9 mouse cellular contexts compared by ENCODE assay signal in the genomic region with DNA sequence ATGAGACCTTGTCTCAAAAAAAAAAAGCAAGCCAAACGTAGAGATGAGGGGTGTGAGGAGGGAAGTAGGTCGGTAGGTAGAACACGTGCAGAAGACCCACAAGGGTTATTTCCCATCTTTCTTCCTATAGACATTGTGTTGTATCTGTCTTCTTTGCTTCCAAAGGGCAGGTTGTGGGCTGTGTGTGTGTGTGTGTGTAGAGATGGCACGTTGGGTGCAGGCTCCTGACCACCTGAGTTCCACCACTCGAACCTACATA. TPM values are rescaled to one million over a fixed set of nuclear protein-coding genes. Genes with fewer than 3 reads are reported as not detected.
DNase-seq lines count a peak whose midpoint lies in the region; ATAC-seq and TF ChIP-seq lines count a peak whose summit lies in the region.
"Had no signal": no experiment of that assay in that cellular context is flagged by ENCODE, and none has a peak within 500 bp of the region (broad histone marks: within the 10 kb centered on the region; RNA-seq: fewer than 3 reads in every experiment).

No protein-coding gene starts in this region.

- no peaks in the 10 kb centered on the region for H3K27me3 ChIP-seq in kidney, embryonic 14.5 days (ENCODE audit: control insufficient read depth, insufficient read depth, low read length)
- H3K27me3 ChIP-seq in G1E (ENCODE audit: insufficient read depth, low read length): no peaks in the 10 kb centered on the region
- H3K27me3 ChIP-seq in embryonic facial prominence, embryonic 15.5 days: no peaks in the 10 kb centered on the region
- no peaks in the 10 kb centered on the region for H3K27me3 ChIP-seq in midbrain, embryonic 13.5 days
- no peaks in the 10 kb centered on the region for H3K27me3 ChIP-seq in thymus, adult 2 months (ENCODE audit: control insufficient read depth, insufficient read depth, low read length)

- H3K4me1 ChIP-seq in kidney, embryonic 14.5 days (ENCODE audit: control insufficient read depth, insufficient read depth, low read length): peaks cover 10% of the 10 kb centered on the region
- H3K4me1 ChIP-seq in G1E (ENCODE audit: insufficient read depth, low read depth, low read length): peaks cover 54% of the 10 kb centered on the region
- H3K4me1 ChIP-seq in embryonic facial prominence, embryonic 15.5 days: peaks cover 24% of the 10 kb centered on the region
- peaks cover 27% of the 10 kb centered on the region for H3K4me1 ChIP-seq in midbrain, embryonic 13.5 days (replicated peaks)
- peaks cover 5% of the 10 kb centered on the region for H3K4me1 ChIP-seq in thymus, adult 2 months (replicated peaks; ENCODE audit: control insufficient read depth, insufficient read depth, low read length)

- ATAC-seq in kidney, embryonic 14.5 days (ENCODE audit: low FRiP score, low TSS enrichment): no peak
- ATAC-seq in G1E (ENCODE audit: extremely low read depth, insufficient number of reproducible peaks, low FRiP score, poor library complexity, severe bottlenecking): no peak
- no peak for ATAC-seq in embryonic facial prominence, embryonic 15.5 days (ENCODE audit: insufficient number of reproducible peaks, low FRiP score, low TSS enrichment, low read depth)
- no peak for ATAC-seq in midbrain, embryonic 13.5 days

- no peak overlapping the region for H3K9ac ChIP-seq in kidney, embryonic 14.5 days (ENCODE audit: low read depth, low read length)
- H3K9ac ChIP-seq in embryonic facial prominence, embryonic 15.5 days: no peak overlapping the region
- H3K9ac ChIP-seq in midbrain, embryonic 13.5 days (replicated peaks): no peak overlapping the region

- peaks cover 2% of the 10 kb centered on the region; the same call in 1 of the 2 replicates for H3K36me3 ChIP-seq in kidney, embryonic 14.5 days (ENCODE audit: control insufficient read depth, insufficient read depth, low read length)
- peaks cover 25% of the 10 kb centered on the region for H3K36me3 ChIP-seq in G1E (replicated peaks)
- H3K36me3 ChIP-seq in embryonic facial prominence, embryonic 15.5 days: no peaks in the 10 kb centered on the region
- H3K36me3 ChIP-seq in midbrain, embryonic 13.5 days: no peaks in the 10 kb centered on the region
- no peaks in the 10 kb centered on the region for H3K36me3 ChIP-seq in thymus, adult 2 months (ENCODE audit: control insufficient read depth, insufficient read depth, low read length)

- no peak for DNase-seq in kidney, postnatal 10 days
- no peak for DNase-seq in G1E (ENCODE audit: low spot score)
- DNase-seq in thymus, adult 2 months: no peak
- no peak for DNase-seq in spleen, postnatal 36 days (ENCODE audit: low spot score in 2 of 2)
- no peak for DNase-seq in urinary bladder, postnatal 10 days (ENCODE audit: low spot score)
- DNase-seq: thymus, postnatal 36 days had no signal

- no peak overlapping the region for H3K4me2 ChIP-seq in kidney, embryonic 14.5 days (replicated peaks; ENCODE audit: low read depth, low read length)
- H3K4me2 ChIP-seq in embryonic facial prominence, embryonic 15.5 days (replicated peaks): peak overlapping the region; percentile 60; the same call in 1 of the 2 replicates
- peak overlapping the region; percentile 57 for H3K4me2 ChIP-seq in midbrain, embryonic 13.5 days (replicated peaks)

- TF ChIP-seq CTCF in G1E (IDR thresholded peaks at IDR 0.05; ENCODE audit: low read depth, low read length): no peak
- no peak for TF ChIP-seq CTCF in thymus, adult 2 months (IDR thresholded peaks at IDR 0.05; ENCODE audit: borderline replicate concordance, control insufficient read depth, extremely low read depth, insufficient read depth, low read length, poor library complexity)

- WGBS in kidney, embryonic 14.5 days: 84% methylated on average over 5 of the region's 5 CpGs
- 70% methylated on average over 5 of the region's 5 CpGs for WGBS in embryonic facial prominence, embryonic 15.5 days
- 88% methylated on average over 5 of the region's 5 CpGs for WGBS in midbrain, embryonic 13.5 days
- 20% methylated on average over 5 of the region's 5 CpGs for WGBS in thymus, adult 2 months

- no peaks in the 10 kb centered on the region for H3K9me3 ChIP-seq in kidney, embryonic 14.5 days (ENCODE audit: control insufficient read depth, low read length)
- no peaks in the 10 kb centered on the region for H3K9me3 ChIP-seq in G1E (replicated peaks)
- H3K9me3 ChIP-seq in embryonic facial prominence, embryonic 15.5 days (replicated peaks): no peaks in the 10 kb centered on the region
- H3K9me3 ChIP-seq in midbrain, embryonic 13.5 days: no peaks in the 10 kb centered on the region

- peak overlapping the region; percentile 83; the same call in 1 of the 2 replicates for H3K4me3 ChIP-seq in kidney, embryonic 14.5 days (ENCODE audit: low read length)
- H3K4me3 ChIP-seq in G1E (ENCODE audit: low read depth, low read length): peak overlapping the region; percentile 75; the same call in 1 of the 2 replicates
- H3K4me3 ChIP-seq in embryonic facial prominence, embryonic 15.5 days (replicated peaks): peak overlapping the region; percentile 70; the same call in 1 of the 2 replicates
- H3K4me3 ChIP-seq in midbrain, embryonic 13.5 days (replicated peaks): peak overlapping the region; percentile 84; the same call in 1 of the 2 replicates
- no peak overlapping the region for H3K4me3 ChIP-seq in thymus, adult 2 months (ENCODE audit: control insufficient read depth, insufficient read depth, low read length)

- no peak for TF ChIP-seq POLR2A in thymus, adult 2 months (IDR thresholded peaks at IDR 0.05; ENCODE audit: control insufficient read depth, extremely low read depth, insufficient read depth, low read length, poor library complexity)

- peak overlapping the region; percentile 77; the same call in 1 of the 2 replicates for H3K27ac ChIP-seq in kidney, embryonic 14.5 days (ENCODE audit: low read depth, low read length)
- H3K27ac ChIP-seq in embryonic facial prominence, embryonic 15.5 days (replicated peaks): peak overlapping the region; percentile 94; the same call in 1 of the 2 replicates
- no peak overlapping the region for H3K27ac ChIP-seq in midbrain, embryonic 13.5 days
- H3K27ac ChIP-seq in thymus, adult 2 months (ENCODE audit: control insufficient read depth, insufficient read depth, low read length): no peak overlapping the region; the same call in 1 of the 2 replicates

RNA-seq across cellular contexts. Expression of gene Gmeb1, which starts 0.9 kb away (rescaled TPM):
- 29.7 and 41.0 TPM in 2 replicates for polyA plus RNA-seq in kidney, embryonic 14.5 days (2014; fragmentation: Nextera tagmentation; extraction: Ambion mirVana)
- total RNA-seq in G1E (2014; fragmentation: Nextera tagmentation) (16.8 and 25.4 TPM in 2 replicates), G1E (2017) (16.1 and 16.5 TPM in 2 replicates)
- polyA plus RNA-seq in G1E (2012): 13.5 and 19.2 TPM in 2 replicates
- 37.5 and 37.8 TPM in 2 replicates for polyA plus RNA-seq in embryonic facial prominence, embryonic 15.5 days (2015; fragmentation: Nextera tagmentation; extraction: Ambion mirVana)
- polyA plus RNA-seq in midbrain, embryonic 13.5 days (2015; fragmentation: Nextera tagmentation; extraction: Ambion mirVana): 49.4 and 50.3 TPM in 2 replicates
- polyA plus RNA-seq in thymus, adult 2 months (2012; rRNA removed): 47.5 and 49.6 TPM in 2 replicates

RNA-seq across cellular contexts. Expression of gene Taf12, which starts 11.9 kb away (rescaled TPM):
- polyA plus RNA-seq in kidney, embryonic 14.5 days (2014; fragmentation: Nextera tagmentation; extraction: Ambion mirVana): 42.7 and 46.6 TPM in 2 replicates
- total RNA-seq in G1E (2014; fragmentation: Nextera tagmentation): 52.8 and 64.5 TPM in 2 replicates
- total RNA-seq in G1E (2017): 48.7 and 63.3 TPM in 2 replicates
- polyA plus RNA-seq in G1E (2012): 15.9 and 16.8 TPM in 2 replicates
- 44.4 and 48.8 TPM in 2 replicates for polyA plus RNA-seq in embryonic facial prominence, embryonic 15.5 days (2015; fragmentation: Nextera tagmentation; extraction: Ambion mirVana)
- polyA plus RNA-seq in midbrain, embryonic 13.5 days (2015; fragmentation: Nextera tagmentation; extraction: Ambion mirVana): 53.6 and 54.1 TPM in 2 replicates
- 13.7 and 17.2 TPM in 2 replicates for polyA plus RNA-seq in thymus, adult 2 months (2012; rRNA removed)

RNA-seq across cellular contexts. Expression of gene Rab42, which starts 40.9 kb away (rescaled TPM):
- polyA plus RNA-seq in kidney, embryonic 14.5 days (2014; fragmentation: Nextera tagmentation; extraction: Ambion mirVana): 2.4 and 3.5 TPM in 2 replicates
- total RNA-seq in G1E (2014; fragmentation: Nextera tagmentation): 1.4 TPM in 1 of 2 replicates, not detected in the other
- total RNA-seq in G1E (2017): 0.52 TPM in 1 of 2 replicates, not detected in the other
- polyA plus RNA-seq in G1E (2012): 0.95 and 1.0 TPM in 2 replicates
- 2.4 and 3.4 TPM in 2 replicates for polyA plus RNA-seq in embryonic facial prominence, embryonic 15.5 days (2015; fragmentation: Nextera tagmentation; extraction: Ambion mirVana)
- polyA plus RNA-seq in midbrain, embryonic 13.5 days (2015; fragmentation: Nextera tagmentation; extraction: Ambion mirVana): 0.58 and 0.92 TPM in 2 replicates
- 6.2 and 6.8 TPM in 2 replicates for polyA plus RNA-seq in thymus, adult 2 months (2012; rRNA removed)

RNA-seq across cellular contexts. Expression of gene Ythdf2, which starts 50.2 kb away (rescaled TPM):
- 104 and 133 TPM in 2 replicates for polyA plus RNA-seq in kidney, embryonic 14.5 days (2014; fragmentation: Nextera tagmentation; extraction: Ambion mirVana)
- total RNA-seq in G1E (2014; fragmentation: Nextera tagmentation) (70.3 and 81.7 TPM in 2 replicates), G1E (2017) (70.8 and 84.3 TPM in 2 replicates)
- polyA plus RNA-seq in G1E (2012): 65.2 and 74.7 TPM in 2 replicates
- polyA plus RNA-seq in embryonic facial prominence, embryonic 15.5 days (2015; fragmentation: Nextera tagmentation; extraction: Ambion mirVana): 95.3 and 95.7 TPM in 2 replicates
- 146 and 149 TPM in 2 replicates for polyA plus RNA-seq in midbrain, embryonic 13.5 days (2015; fragmentation: Nextera tagmentation; extraction: Ambion mirVana)
- 36.0 and 36.3 TPM in 2 replicates for polyA plus RNA-seq in thymus, adult 2 months (2012; rRNA removed)

Comparison
In these comparisons a context has a peak if more than half of its experiments do, and no peak if none do; other contexts are left out.
1. H3K27ac ChIP-seq: peak in kidney, embryonic 14.5 days (single experiment) and embryonic facial prominence, embryonic 15.5 days (single experiment); none in midbrain, embryonic 13.5 days (single experiment) and thymus, adult 2 months (single experiment).